Mouse (Mus musculus) hindbrain, embryonic 14.5 days (tissue): ENCODE data around the gene Fras1. TPM values are rescaled to one million over a fixed set of nuclear protein-coding genes. Genes with fewer than 3 reads are reported as not detected.

ENCODE experiments used
- ATAC-seq: fragments of 200-750 bp; cut with Nextera tagmentation; 2 replicates; pipeline ENCODE4 v1.8.0; 2017; ENCODE audit warnings: moderate number of reproducible peaks, mild to moderate bottlenecking, moderate TSS enrichment, moderate library complexity; ENCODE audit not compliant: low FRiP score
- DNase-seq: peaks from one replicate; pipeline ENCODE4 v3.0.0-alpha.2; 2015; ENCODE audit warnings: low spot score
- H3K27ac ChIP-seq: fragments of 300-500 bp; sonication (generic); 2 replicates; pipeline ENCODE4 v1.5.1; 2014; ENCODE audit warnings: mild to moderate bottlenecking, moderate library complexity
- H3K27me3 ChIP-seq: fragments of 300-500 bp; sonication (generic); 2 replicates; pipeline ENCODE4 v1.6.1; 2014; ENCODE audit warnings: mild to moderate bottlenecking, low read length, mixed read lengths; ENCODE audit not compliant: control insufficient read depth, insufficient read depth
- H3K36me3 ChIP-seq: fragments of 300-500 bp; sonication (generic); replicated peaks from 2 replicates; pipeline ENCODE4 v1.6.1; 2014; ENCODE audit not compliant: control insufficient read depth, insufficient read depth
- H3K4me1 ChIP-seq: fragments of 300-500 bp; sonication (generic); replicated peaks from 2 replicates; pipeline ENCODE4 v1.6.1; 2014; ENCODE audit warnings: antibody characterized with exemption, low read length, mixed read lengths; ENCODE audit not compliant: control insufficient read depth, insufficient read depth
- H3K4me2 ChIP-seq: fragments of 300-500 bp; sonication (generic); replicated peaks from 2 replicates; pipeline ENCODE4 v1.6.1; 2014; ENCODE audit warnings: mild to moderate bottlenecking, moderate library complexity
- H3K4me3 ChIP-seq: fragments of 300-500 bp; sonication (generic); replicated peaks from 2 replicates; pipeline ENCODE4 v1.5.1; 2014; ENCODE audit warnings: mild to moderate bottlenecking, low read length
- H3K9ac ChIP-seq: fragments of 300-500 bp; sonication (generic); 2 replicates; pipeline ENCODE4 v1.6.1; 2014
- H3K9me3 ChIP-seq: fragments of 300-500 bp; sonication (generic); 2 replicates; pipeline ENCODE4 v1.6.1; 2016; ENCODE audit warnings: low read length; ENCODE audit not compliant: control insufficient read depth
- WGBS: fragments of 180-500 bp; shearing (Covaris S2); extraction: QIAGEN DNeasy Blood & Tissue Kit; methylation state at CpG from one replicate; pipeline ENCODE4 v1.1.7; 2014; 5-methylcytosine and 5-hydroxymethylcytosine counted together
- polyA plus RNA-seq: library from polyadenylated mRNA; unstranded; fragments of >200 nt; fragmentation: Nextera tagmentation; extraction: Ambion mirVana; gene quantifications from 2 replicates; pipeline ENCODE4 v1.2.1, GENCODE M21; 2014

Gene Fras1
- polyA plus RNA-seq, 1 experiment from 2014 or later, result 9.8 TPM

GRCm38 (mm10) chr5:96797465-96797864 is 423.7 kb downstream of the Fras1 start:
- ATAC-seq, result no peak
- no peaks in the 10 kb centered on the region for H3K36me3 ChIP-seq
- DNase-seq, result no peak
- H3K9ac ChIP-seq, result no peak overlapping the region
- no peaks in the 10 kb centered on the region for H3K9me3 ChIP-seq
- H3K27me3 ChIP-seq, result no peaks in the 10 kb centered on the region
- 97% methylated on average over 6 of the region's 6 CpGs for WGBS
- no peaks in the 10 kb centered on the region for H3K4me1 ChIP-seq
- no peak overlapping the region for H3K4me2 ChIP-seq
- H3K27ac ChIP-seq, result no peak overlapping the region
- no peak overlapping the region for H3K4me3 ChIP-seq

GRCm38 (mm10) chr5:96799165-96799564 is 425.4 kb downstream of the Fras1 start:
- H3K36me3 ChIP-seq, result no peaks in the 10 kb centered on the region
- DNase-seq (no peak), ATAC-seq (no peak)
- no peaks in the 10 kb centered on the region for H3K27me3 ChIP-seq
- no peak overlapping the region for H3K9ac ChIP-seq
- H3K27ac ChIP-seq, result no peak overlapping the region
- H3K4me1 ChIP-seq, result no peaks in the 10 kb centered on the region
- H3K9me3 ChIP-seq, result no peaks in the 10 kb centered on the region
- no peak overlapping the region for H3K4me2 ChIP-seq
- 90% methylated on average over 9 of the region's 9 CpGs for WGBS
- H3K4me3 ChIP-seq, result no peak overlapping the region

GRCm38 (mm10) chr5:96799969-96800368 is 426.2 kb downstream of the Fras1 start:
- H3K27me3 ChIP-seq, result no peaks in the 10 kb centered on the region
- WGBS, result 94% methylated on average over 9 of the region's 9 CpGs
- H3K4me3 ChIP-seq, result no peak overlapping the region
- H3K9me3 ChIP-seq, result no peaks in the 10 kb centered on the region
- no peak overlapping the region for H3K27ac ChIP-seq
- no peaks in the 10 kb centered on the region for H3K36me3 ChIP-seq
- no peaks in the 10 kb centered on the region for H3K4me1 ChIP-seq
- ATAC-seq (no peak), DNase-seq (no peak)
- no peak overlapping the region for H3K4me2 ChIP-seq
- no peak overlapping the region for H3K9ac ChIP-seq

GRCm38 (mm10) chr5:96802185-96802584 is 428.4 kb downstream of the Fras1 start:
- Histone ChIP-seq H3K4me1 (no peaks in the 10 kb centered on the region), H3K4me3 (no peak overlapping the region), H3K27me3 (no peaks in the 10 kb centered on the region), H3K27ac (no peak overlapping the region), H3K36me3 (no peaks in the 10 kb centered on the region), H3K9me3 (no peaks in the 10 kb centered on the region), H3K4me2 (no peak overlapping the region), H3K9ac (no peak overlapping the region)
- DNase-seq (no peak), ATAC-seq (0 out of 2 replicates have a peak, but pooled peaks have one; percentile 17)
- 35% methylated on average over 7 of the region's 7 CpGs for WGBS

GRCm38 (mm10) chr5:96803091-96803490 is 429.3 kb downstream of the Fras1 start:
- Histone ChIP-seq H3K27ac (no peak overlapping the region), H3K27me3 (no peaks in the 10 kb centered on the region), H3K9ac (no peak overlapping the region), H3K9me3 (no peaks in the 10 kb centered on the region), H3K36me3 (no peaks in the 10 kb centered on the region), H3K4me3 (no peak overlapping the region), H3K4me1 (no peaks in the 10 kb centered on the region), H3K4me2 (no peak overlapping the region)
- DNase-seq, result no peak
- WGBS, result 72% methylated on average over 3 of the region's 3 CpGs
- ATAC-seq, result no peak

- Histone ChIP-seq H3K36me3 (no peaks in the 10 kb centered on the region), H3K4me1 (no peaks in the 10 kb centered on the region), H3K9me3 (no peaks in the 10 kb centered on the region), H3K27ac (no peak overlapping the region), H3K27me3 (no peaks in the 10 kb centered on the region), H3K4me3 (no peak overlapping the region), H3K9ac (no peak overlapping the region), H3K4me2 (no peak overlapping the region)
- 93% methylated on average over 4 of the region's 4 CpGs for WGBS
- ATAC-seq (no peak), DNase-seq (no peak)
Observed at GRCm38 (mm10) chr5:96804304-96804703, 430.5 kb downstream of the Fras1 start.

GRCm38 (mm10) chr5:96804813-96805212 is 431.1 kb downstream of the Fras1 start:
- no peaks in the 10 kb centered on the region for H3K36me3 ChIP-seq
- 85% methylated on average over 3 of the region's 3 CpGs for WGBS
- no peak overlapping the region for H3K4me2 ChIP-seq
- no peaks in the 10 kb centered on the region for H3K4me1 ChIP-seq
- H3K27ac ChIP-seq, result no peak overlapping the region
- no peak overlapping the region for H3K9ac ChIP-seq
- no peak overlapping the region for H3K4me3 ChIP-seq
- DNase-seq (no peak), ATAC-seq (no peak)
- no peaks in the 10 kb centered on the region for H3K9me3 ChIP-seq
- no peaks in the 10 kb centered on the region for H3K27me3 ChIP-seq

GRCm38 (mm10) chr5:96810620-96811019 is 436.9 kb downstream of the Fras1 start:
- H3K9me3 ChIP-seq, result no peaks in the 10 kb centered on the region
- no peaks in the 10 kb centered on the region for H3K4me1 ChIP-seq
- 0 out of 2 replicates have a peak, but pooled peaks have one; percentile 51 for ATAC-seq
- H3K4me3 ChIP-seq, result no peak overlapping the region
- WGBS, result 63% methylated on average over 4 of the region's 4 CpGs
- H3K9ac ChIP-seq, result no peak overlapping the region
- peak; percentile 50 for DNase-seq
- H3K36me3 ChIP-seq, result no peaks in the 10 kb centered on the region
- H3K4me2 ChIP-seq, result no peak overlapping the region
- no peak overlapping the region for H3K27ac ChIP-seq
- no peaks in the 10 kb centered on the region for H3K27me3 ChIP-seq

- no peak overlapping the region for H3K27ac ChIP-seq
- H3K9me3 ChIP-seq, result no peaks in the 10 kb centered on the region
- ATAC-seq (no peak), DNase-seq (no peak)
- no peak overlapping the region for H3K4me2 ChIP-seq
- no peak overlapping the region for H3K9ac ChIP-seq
- H3K4me1 ChIP-seq, result no peaks in the 10 kb centered on the region
- no peaks in the 10 kb centered on the region for H3K36me3 ChIP-seq
- H3K27me3 ChIP-seq, result no peaks in the 10 kb centered on the region
- H3K4me3 ChIP-seq, result no peak overlapping the region
- WGBS, result 90% methylated on average over 13 of the region's 13 CpGs
Observed at GRCm38 (mm10) chr5:96824769-96825327, 451.1 kb downstream of the Fras1 start.

GRCm38 (mm10) chr5:96827176-96827575 is 453.4 kb downstream of the Fras1 start:
- H3K4me1 ChIP-seq, result no peaks in the 10 kb centered on the region
- no peaks in the 10 kb centered on the region for H3K9me3 ChIP-seq
- 74% methylated on average over 1 of the region's 1 CpGs for WGBS
- no peak overlapping the region for H3K4me3 ChIP-seq
- H3K27ac ChIP-seq, result no peak overlapping the region
- H3K9ac ChIP-seq, result no peak overlapping the region
- no peaks in the 10 kb centered on the region for H3K36me3 ChIP-seq
- no peak for ATAC-seq
- no peak for DNase-seq
- H3K27me3 ChIP-seq, result no peaks in the 10 kb centered on the region
- no peak overlapping the region for H3K4me2 ChIP-seq
